Mouse (Mus musculus) intestine, embryonic 15.5 days (tissue): Measurements from ENCODE around the gene Psmd13. TPM values are rescaled to one million over a fixed set of nuclear protein-coding genes. Genes with fewer than 3 reads are reported as not detected.
"Not testable (repeated sequence)": the region's sequence is repeated elsewhere in the genome, so short reads cannot be mapped to it uniquely, and the experiment has no call there.

ENCODE experiments used
- ATAC-seq: fragments of 200-750 bp; cut with Nextera tagmentation; 2 replicates; pipeline ENCODE4 v1.8.0; 2017; ENCODE audit warnings: moderate TSS enrichment, moderate library complexity
- H3K27ac ChIP-seq: fragments of 300-500 bp; sonication (generic); 2 replicates; pipeline ENCODE4 v1.5.1; 2015; ENCODE audit warnings: mild to moderate bottlenecking, inconsistent platforms
- H3K27me3 ChIP-seq: fragments of 300-500 bp; sonication (generic); replicated peaks from 2 replicates; pipeline ENCODE4 v1.6.1; 2015; ENCODE audit warnings: inconsistent platforms
- H3K36me3 ChIP-seq: fragments of 300-500 bp; sonication (generic); 2 replicates; pipeline ENCODE4 v1.6.1; 2015; ENCODE audit warnings: inconsistent platforms
- H3K4me1 ChIP-seq: fragments of 300-500 bp; sonication (generic); replicated peaks from 2 replicates; pipeline ENCODE4 v1.6.1; 2015; ENCODE audit warnings: inconsistent platforms
- H3K4me2 ChIP-seq: fragments of 300-500 bp; sonication (generic); replicated peaks from 2 replicates; pipeline ENCODE4 v1.6.1; 2015; ENCODE audit warnings: mild to moderate bottlenecking, inconsistent platforms
- H3K4me3 ChIP-seq: fragments of 300-500 bp; sonication (generic); replicated peaks from 2 replicates; pipeline ENCODE4 v1.5.1; 2015; ENCODE audit warnings: inconsistent platforms
- H3K9ac ChIP-seq: fragments of 300-500 bp; sonication (generic); 2 replicates; pipeline ENCODE4 v1.6.1; 2015; ENCODE audit warnings: inconsistent platforms
- H3K9me3 ChIP-seq: fragments of 300-500 bp; sonication (generic); 2 replicates; pipeline ENCODE4 v1.6.1; 2016; ENCODE audit warnings: inconsistent platforms
- WGBS: fragments of 180-500 bp; shearing (Covaris S2); methylation state at CpG from one replicate; pipeline ENCODE4 v1.1.7; 2015; 5-methylcytosine and 5-hydroxymethylcytosine counted together
- polyA plus RNA-seq: library from polyadenylated mRNA; unstranded; fragments of >200 nt; fragmentation: Nextera tagmentation; extraction: Ambion mirVana; gene quantifications from 2 replicates; pipeline ENCODE4 v1.2.1, GENCODE M21; 2015

Psmd13 gene
- polyA plus RNA-seq, 1 experiment from 2014 or later, result 194 TPM

- H3K9ac ChIP-seq, result peak overlapping the region; percentile 85; the same call in 1 of the 2 replicates
- H3K4me3 ChIP-seq, result no peak overlapping the region
- no peaks in the 10 kb centered on the region for H3K27me3 ChIP-seq
- ATAC-seq, result no peak
- peaks cover 35% of the 10 kb centered on the region for H3K36me3 ChIP-seq
- no peak overlapping the region for H3K27ac ChIP-seq
- H3K4me1 ChIP-seq, result peaks cover 20% of the 10 kb centered on the region
- 96% methylated on average over 8 of the region's 8 CpGs for WGBS
- H3K9me3 ChIP-seq, result no peaks in the 10 kb centered on the region
- peak overlapping the region; percentile 98 for H3K4me2 ChIP-seq
Measured at GRCm38 (mm10) chr7:140858746-140859145, 23.0 kb upstream of the Psmd13 start.

GRCm38 (mm10) chr7:140859997-140860396, 21.8 kb upstream of the Psmd13 start:
- no peaks in the 10 kb centered on the region for H3K9me3 ChIP-seq
- no peak overlapping the region for H3K27ac ChIP-seq
- peaks cover 32% of the 10 kb centered on the region for H3K36me3 ChIP-seq
- H3K4me1 ChIP-seq, result peaks cover 18% of the 10 kb centered on the region
- 79% methylated on average over 6 of the region's 6 CpGs for WGBS
- no peaks in the 10 kb centered on the region for H3K27me3 ChIP-seq
- no peak overlapping the region for H3K4me2 ChIP-seq
- no peak overlapping the region for H3K4me3 ChIP-seq
- H3K9ac ChIP-seq, result no peak overlapping the region
- ATAC-seq, result no peak

GRCm38 (mm10) chr7:140860728-140861127, 21.0 kb upstream of the Psmd13 start:
- H3K36me3 ChIP-seq, result peaks cover 32% of the 10 kb centered on the region

GRCm38 (mm10) chr7:140864761-140865160, 17.0 kb upstream of the Psmd13 start:
- 89% methylated on average over 12 of the region's 12 CpGs for WGBS
- Histone ChIP-seq H3K4me3 (no peak overlapping the region), H3K36me3 (peaks cover 35% of the 10 kb centered on the region), H3K4me2 (no peak overlapping the region), H3K4me1 (no peaks in the 10 kb centered on the region), H3K9me3 (no peaks in the 10 kb centered on the region), H3K27me3 (no peaks in the 10 kb centered on the region), H3K27ac (no peak overlapping the region), H3K9ac (no peak overlapping the region)
- ATAC-seq, result no peak

More at GRCm38 (mm10) chr7:140860728-140861127, 21.0 kb upstream of the Psmd13 start:
- Histone ChIP-seq H3K27ac (no peak overlapping the region), H3K9ac (no peak overlapping the region), H3K4me2 (no peak overlapping the region), H3K4me1 (peaks cover 13% of the 10 kb centered on the region), H3K9me3 (no peaks in the 10 kb centered on the region), H3K4me3 (no peak overlapping the region), H3K27me3 (no peaks in the 10 kb centered on the region)
- ATAC-seq, result no peak
- 85% methylated on average over 5 of the region's 5 CpGs for WGBS

GRCm38 (mm10) chr7:140874224-140874623, 7.5 kb upstream of the Psmd13 start:
- Histone ChIP-seq H3K9me3 (no peaks in the 10 kb centered on the region), H3K27me3 (no peaks in the 10 kb centered on the region), H3K36me3 (0 out of 2 replicates have a peak, but pooled peaks cover 7% of the 10 kb centered on the region), H3K4me2 (no peak overlapping the region), H3K4me3 (no peak overlapping the region), H3K4me1 (no peaks in the 10 kb centered on the region), H3K9ac (no peak overlapping the region), H3K27ac (no peak overlapping the region)
- 91% methylated on average over 4 of the region's 4 CpGs for WGBS
- ATAC-seq, result no peak

- H3K27ac ChIP-seq, result no peak overlapping the region
- 81% methylated on average over 6 of the region's 6 CpGs for WGBS
- no peaks in the 10 kb centered on the region for H3K27me3 ChIP-seq
- 0 out of 2 replicates have a peak, but pooled peaks cover 7% of the 10 kb centered on the region for H3K36me3 ChIP-seq
- no peak for ATAC-seq
- H3K4me1 ChIP-seq, result peaks cover 7% of the 10 kb centered on the region
- H3K4me2 ChIP-seq, result no peak overlapping the region
- no peak overlapping the region for H3K4me3 ChIP-seq
- H3K9me3 ChIP-seq, result no peaks in the 10 kb centered on the region
- H3K9ac ChIP-seq, result no peak overlapping the region
Measured at GRCm38 (mm10) chr7:140877364-140877763, 4.4 kb upstream of the Psmd13 start.

- H3K4me1 ChIP-seq, result peaks cover 11% of the 10 kb centered on the region
- no peak overlapping the region for H3K27ac ChIP-seq
- H3K27me3 ChIP-seq, result no peaks in the 10 kb centered on the region
- ATAC-seq, result no peak
- H3K4me2 ChIP-seq, result no peak overlapping the region
- H3K9me3 ChIP-seq, result no peaks in the 10 kb centered on the region
- H3K4me3 ChIP-seq, result no peak overlapping the region
- 89% methylated on average over 7 of the region's 7 CpGs for WGBS
- H3K36me3 ChIP-seq, result 0 out of 2 replicates have a peak, but pooled peaks cover 7% of the 10 kb centered on the region
- no peak overlapping the region for H3K9ac ChIP-seq
Measured at GRCm38 (mm10) chr7:140879355-140879754, 2.4 kb upstream of the Psmd13 start.

GRCm38 (mm10) chr7:140880419-140880818, 1.3 kb upstream of the Psmd13 start:
- Histone ChIP-seq H3K27ac (peak overlapping the region; percentile 40), H3K36me3 (0 out of 2 replicates have a peak, but pooled peaks cover 7% of the 10 kb centered on the region), H3K9me3 (no peaks in the 10 kb centered on the region), H3K4me1 (peaks cover 11% of the 10 kb centered on the region), H3K27me3 (no peaks in the 10 kb centered on the region), H3K4me2 (peak overlapping the region; percentile 33), H3K9ac (no peak overlapping the region), H3K4me3 (no peak overlapping the region)
- no peak for ATAC-seq
- WGBS, result 64% methylated on average over 3 of the region's 3 CpGs

- ATAC-seq, result peak; percentile 19
- H3K27me3 ChIP-seq, result no peaks in the 10 kb centered on the region
- 13% methylated on average over 8 of the region's 8 CpGs for WGBS
- H3K4me2 ChIP-seq, result peak overlapping the region; percentile 82
- H3K9ac ChIP-seq, result peak overlapping the region; percentile 76
- H3K9me3 ChIP-seq, result no peaks in the 10 kb centered on the region
- H3K4me1 ChIP-seq, result peaks cover 11% of the 10 kb centered on the region
- H3K36me3 ChIP-seq, result 0 out of 2 replicates have a peak, but pooled peaks cover 7% of the 10 kb centered on the region
- peak overlapping the region; percentile 40; the same call in 1 of the 2 replicates for H3K27ac ChIP-seq
- H3K4me3 ChIP-seq, result peak overlapping the region; percentile 59
Measured at GRCm38 (mm10) chr7:140880865-140881515, 778 bp upstream of the Psmd13 start.

- Histone ChIP-seq H3K9me3 (no peaks in the 10 kb centered on the region), H3K9ac (peak overlapping the region; percentile 60), H3K27ac (0 out of 2 replicates have a peak overlapping the region, but pooled peaks have one; percentile 85), H3K4me1 (peaks cover 11% of the 10 kb centered on the region), H3K27me3 (no peaks in the 10 kb centered on the region), H3K4me2 (peak overlapping the region; percentile 82), H3K4me3 (peak overlapping the region; percentile 59), H3K36me3 (0 out of 2 replicates have a peak, but pooled peaks cover 8% of the 10 kb centered on the region)
- ATAC-seq, result peak; percentile 53
- 0% methylated on average over 12 of the region's 12 CpGs for WGBS
Measured at GRCm38 (mm10) chr7:140882469-140882803, 668 bp downstream of the Psmd13 start.

GRCm38 (mm10) chr7:140890636-140891035, 8.9 kb downstream of the Psmd13 start:
- 97% methylated on average over 16 of the region's 16 CpGs for WGBS

GRCm38 (mm10) chr7:140894031-140894430, 12.3 kb downstream of the Psmd13 start:
- Histone ChIP-seq H3K27ac (no peak overlapping the region), H3K4me3 (no peak overlapping the region), H3K36me3 (peaks cover 41% of the 10 kb centered on the region), H3K4me1 (no peaks in the 10 kb centered on the region), H3K27me3 (no peaks in the 10 kb centered on the region), H3K9ac (no peak overlapping the region), H3K4me2 (no peak overlapping the region), H3K9me3 (no peaks in the 10 kb centered on the region)
- ATAC-seq, result no peak
- WGBS, result 90% methylated on average over 7 of the region's 7 CpGs

More at GRCm38 (mm10) chr7:140890636-140891035, 8.9 kb downstream of the Psmd13 start:
- H3K4me1 ChIP-seq, H3K27ac ChIP-seq, H3K4me3 ChIP-seq, H3K9me3 ChIP-seq, ATAC-seq, H3K27me3 ChIP-seq, H3K9ac ChIP-seq, H3K4me2 ChIP-seq: not testable (repeated sequence)
- peaks cover 33% of the 10 kb centered on the region for H3K36me3 ChIP-seq

- H3K27ac ChIP-seq, result no peak overlapping the region
- 94% methylated on average over 3 of the region's 3 CpGs for WGBS
- no peak overlapping the region for H3K9ac ChIP-seq
- H3K9me3 ChIP-seq, result no peaks in the 10 kb centered on the region
- H3K4me2 ChIP-seq, result no peak overlapping the region
- peaks cover 37% of the 10 kb centered on the region for H3K36me3 ChIP-seq
- no peaks in the 10 kb centered on the region for H3K27me3 ChIP-seq
- no peaks in the 10 kb centered on the region for H3K4me1 ChIP-seq
- no peak overlapping the region for H3K4me3 ChIP-seq
- no peak for ATAC-seq
Measured at GRCm38 (mm10) chr7:140894611-140895010, 12.8 kb downstream of the Psmd13 start.
